Mouse (Mus musculus): Measurements from ENCODE around the gene Lsm10.
A peak's percentile ranks its signal among the peaks of the same experiment; 100 is the strongest.

Lsm10 gene

DNA sequence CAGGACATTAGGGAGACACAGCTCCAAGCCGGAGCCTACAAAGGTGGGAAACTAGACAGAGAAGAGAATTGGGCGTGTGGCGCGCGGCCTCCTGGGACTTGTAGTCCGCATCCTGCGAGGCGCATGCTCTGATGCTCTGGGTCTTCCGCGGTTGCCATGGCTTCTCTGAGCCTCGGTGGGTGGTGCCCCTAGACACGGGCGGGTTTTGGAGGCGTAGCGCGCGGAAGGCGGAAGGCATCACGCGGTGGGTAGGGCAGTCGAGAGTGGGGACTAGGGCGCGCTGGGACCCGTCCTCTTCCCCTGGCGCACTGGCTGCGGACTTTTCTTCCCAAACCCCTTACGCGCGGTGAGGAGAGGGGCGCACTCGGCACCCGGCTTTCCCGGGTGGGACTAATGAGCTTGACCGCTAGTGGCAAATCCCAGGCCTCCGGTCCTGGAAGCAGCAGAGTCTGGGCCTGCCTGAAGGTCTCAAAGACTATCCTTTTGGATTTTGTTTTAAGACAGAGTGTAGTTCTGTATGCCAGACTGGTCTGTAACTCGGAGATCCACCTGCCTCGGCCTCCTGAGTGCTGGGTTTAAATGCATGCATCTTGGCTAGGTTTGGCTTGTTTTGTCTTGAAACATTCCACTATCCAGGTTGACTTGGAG is at the start of gene Lsm10:
TSS of gene Lsm10 (plus strand) at position 160 of the 648 bp plus-strand sequence.
- DNase-seq (ENCODE audit: low spot score in 2 of 2) = peak; percentile 92 to 97

DNA sequence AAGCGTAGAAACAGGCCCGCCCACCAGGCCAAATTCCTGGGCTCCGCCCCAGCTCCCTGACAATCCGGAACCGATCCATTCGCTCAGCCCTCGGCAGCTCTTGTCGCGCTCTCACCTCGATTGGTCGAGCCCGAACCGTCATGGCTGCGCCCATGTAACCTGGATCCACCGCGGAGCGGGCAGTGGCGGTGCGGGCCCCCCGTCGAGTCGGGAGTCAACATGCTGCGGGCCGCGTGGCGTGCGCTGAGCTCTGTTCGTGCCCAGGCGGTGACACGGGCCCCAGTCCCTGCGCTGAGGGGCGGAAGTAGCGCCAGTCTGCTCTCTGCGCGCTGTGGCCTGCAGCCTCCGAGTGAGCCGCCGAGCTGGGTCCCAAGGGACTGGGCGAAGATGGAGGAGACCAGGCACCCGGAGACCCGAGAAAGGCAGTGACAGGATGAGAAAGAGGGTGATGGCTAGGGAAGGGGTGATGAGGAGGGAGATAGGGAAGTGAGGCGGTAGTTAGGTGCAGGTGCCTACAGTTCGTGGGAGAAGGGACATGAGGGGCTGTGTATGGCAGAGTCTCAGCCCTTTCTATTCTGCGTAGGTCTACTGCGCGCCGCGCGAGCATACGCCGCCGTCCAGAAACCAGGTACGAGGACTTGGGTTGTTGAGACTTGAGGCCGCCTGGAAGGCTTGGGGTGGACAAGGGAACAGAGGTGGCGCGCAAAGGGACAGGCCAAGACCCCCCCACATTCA is 49.4 kb upstream of the Lsm10 start, which contains the start of gene Mrps15:
TSS of gene Mrps15 (plus strand) at position 75 of the 735 bp plus-strand sequence.
- peak; percentile 72 to 88 for DNase-seq (ENCODE audit: low spot score in 2 of 2)

DNA sequence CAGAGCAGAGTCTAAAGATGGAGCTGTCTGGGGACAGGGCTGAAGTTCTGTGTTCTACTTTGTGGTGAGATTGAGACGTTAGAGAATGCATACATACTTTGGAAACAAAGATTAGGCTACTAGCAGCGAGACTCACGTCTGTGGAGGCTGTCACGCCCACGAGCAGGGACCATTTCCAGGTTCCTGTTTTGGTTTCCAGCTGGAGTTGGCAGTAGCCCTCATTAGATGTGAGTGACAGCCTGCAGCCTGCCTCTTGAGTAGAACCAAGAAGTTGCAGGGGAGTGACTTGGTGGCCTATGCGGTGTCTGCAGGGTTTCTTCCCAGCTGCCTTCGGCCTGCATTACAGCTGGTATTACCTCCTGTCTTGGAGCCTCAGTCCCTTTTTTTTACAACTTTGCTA is 44.8 kb upstream of the Lsm10 start:
- peak in 1 of 2 experiments; percentile 13 for DNase-seq (ENCODE audit: low spot score in 2 of 2)

DNA sequence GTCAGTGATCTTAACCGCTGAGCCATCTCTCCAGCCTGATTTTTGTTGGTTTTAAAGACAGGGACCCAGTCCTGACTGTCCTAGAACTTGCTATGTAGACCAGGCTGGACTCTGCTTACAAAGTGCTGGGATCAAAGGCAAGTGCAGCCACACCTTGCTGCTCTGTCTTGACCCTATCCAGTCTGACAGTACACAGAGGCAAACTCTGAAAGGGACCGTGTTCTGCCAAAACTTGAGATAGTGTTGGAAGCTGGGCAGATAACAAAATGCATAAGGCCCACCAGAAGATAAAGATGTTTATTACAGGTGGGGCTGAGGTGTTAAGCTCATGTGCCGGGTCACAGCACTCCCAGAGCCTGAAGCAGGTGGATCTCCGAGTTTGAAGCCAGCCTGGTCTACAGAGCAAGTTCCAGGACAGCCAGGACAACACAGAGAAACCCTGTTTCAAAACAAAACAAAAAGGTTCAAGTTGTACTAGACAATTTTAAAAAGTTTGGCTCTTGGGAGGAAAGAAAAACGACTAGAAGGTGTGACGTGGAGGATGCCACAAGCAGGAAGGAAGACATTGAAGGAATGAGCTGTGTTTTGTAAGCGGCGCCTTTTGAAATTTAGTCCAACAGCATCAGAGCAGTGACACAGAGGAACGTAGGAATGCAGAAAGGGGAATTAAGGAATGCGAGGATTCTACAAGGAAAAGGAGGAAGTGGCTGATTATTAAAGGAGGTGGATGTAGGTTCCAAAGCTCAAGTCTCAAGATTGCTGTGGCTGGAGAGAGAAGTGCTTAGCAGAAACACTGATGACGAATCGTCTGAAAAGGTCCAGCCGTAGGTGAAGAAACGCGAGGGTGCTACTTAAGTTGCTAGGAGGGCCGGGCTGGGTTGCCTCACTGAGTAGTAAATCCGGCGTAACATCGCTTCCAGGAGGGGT is 39.0 kb upstream of the Lsm10 start:
- DNase-seq (ENCODE audit: low spot score in 2 of 2) = no peak

DNA sequence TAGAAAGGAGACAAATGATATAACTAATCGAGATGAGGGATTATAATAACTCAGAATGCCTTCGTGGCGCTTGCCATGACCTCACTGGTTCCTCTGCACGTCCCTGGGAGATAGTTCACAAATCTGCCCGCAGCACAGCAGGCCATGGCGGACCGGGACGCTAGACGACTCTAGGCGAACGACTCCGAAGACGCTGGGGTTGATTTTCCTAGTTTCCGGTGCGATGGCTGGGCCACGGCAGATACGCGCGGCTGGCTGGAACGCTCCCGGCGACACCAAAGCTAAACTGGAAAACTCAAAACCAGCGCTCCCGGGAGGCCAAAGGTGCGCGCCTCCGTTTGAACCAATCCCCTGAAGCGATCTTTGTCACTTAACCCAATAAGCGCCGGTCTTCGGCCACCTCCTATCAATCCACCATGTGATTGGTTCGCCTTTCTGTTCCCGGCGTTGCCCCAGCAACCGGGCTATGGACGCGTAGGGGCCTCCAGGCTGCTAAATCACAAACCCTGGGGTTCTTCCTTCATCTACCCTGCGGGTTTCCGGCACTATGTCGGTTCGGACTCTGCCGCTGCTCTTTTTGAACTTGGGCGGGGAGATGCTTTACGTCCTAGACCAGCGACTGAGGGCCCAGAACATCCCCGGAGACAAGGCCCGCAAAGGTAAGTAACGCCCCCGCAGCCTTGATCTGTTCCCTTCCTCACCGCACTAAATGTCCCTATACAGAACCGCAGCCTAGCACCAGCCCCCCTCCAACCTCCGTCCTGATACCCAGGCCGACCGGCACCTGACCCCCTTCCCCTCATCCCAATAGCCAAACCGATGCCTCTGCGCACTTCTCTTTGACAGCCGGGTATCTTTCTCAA is 38.1 kb upstream of the Lsm10 start, which contains the start of gene Oscp1:
TSS of gene Oscp1 (plus strand) at position 432 of the 863 bp plus-strand sequence.
- peak; percentile 83 to 88 for DNase-seq (ENCODE audit: low spot score in 2 of 2)

DNA sequence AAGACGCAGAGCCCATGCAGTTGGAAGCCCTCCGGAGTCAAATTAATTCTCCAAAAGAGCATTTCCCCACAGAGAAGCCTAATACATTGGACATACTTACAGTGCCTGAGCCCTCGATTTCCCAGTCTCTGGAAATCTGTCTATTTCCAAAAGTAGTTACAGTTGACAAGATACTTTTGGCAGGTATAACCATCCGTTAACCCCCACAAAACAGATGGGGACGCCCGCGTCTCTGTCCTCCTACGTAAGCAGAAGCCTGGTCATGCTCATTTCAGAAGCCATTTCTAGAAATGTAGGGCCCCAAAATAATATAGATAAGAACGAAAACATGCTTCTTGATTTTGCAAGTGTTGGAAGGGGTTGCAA is 37.4 kb upstream of the Lsm10 start:
- DNase-seq (ENCODE audit: low spot score in 2 of 2) = no peak

DNA sequence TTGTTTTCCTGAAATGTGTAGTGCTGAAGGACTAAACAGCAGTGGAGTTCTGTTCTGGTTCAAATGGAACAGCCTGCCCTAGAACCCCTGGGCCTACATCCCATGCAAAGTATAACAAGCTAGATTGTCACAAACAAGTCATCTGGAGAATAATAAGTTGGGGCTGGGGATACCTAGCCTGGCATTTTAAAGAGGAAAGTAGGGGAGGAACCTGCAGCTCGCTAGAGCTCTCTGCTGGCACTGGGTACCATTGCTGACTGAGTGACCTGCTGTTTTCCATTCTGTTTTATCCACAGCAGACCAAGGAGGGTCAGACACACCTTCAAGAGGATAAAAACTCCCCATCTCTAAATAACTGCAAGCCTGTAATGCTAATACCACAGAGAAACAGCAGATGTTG is 33.6 kb upstream of the Lsm10 start:
- DNase-seq (ENCODE audit: low spot score in 2 of 2) = no peak

DNA sequence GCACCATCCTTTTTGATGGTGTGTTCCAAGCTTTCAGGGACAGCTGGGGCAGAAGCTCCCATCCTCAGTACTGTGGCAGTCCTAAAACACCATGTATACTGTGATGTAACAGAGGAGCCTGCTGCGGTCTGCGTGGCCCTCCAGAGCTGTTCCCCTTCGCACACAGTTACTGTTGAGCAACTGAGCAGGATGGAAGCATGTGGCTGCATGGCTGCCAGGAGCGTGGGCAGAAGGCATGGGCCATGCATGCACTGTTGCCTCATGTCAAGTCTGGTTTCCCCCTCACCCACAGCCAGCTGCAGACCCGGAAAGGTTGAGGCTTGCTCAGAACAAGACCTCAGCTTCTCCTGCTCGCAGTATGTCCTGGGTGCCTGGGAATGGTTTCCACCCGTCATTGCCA is 31.2 kb upstream of the Lsm10 start:
- peak in 1 of 2 experiments; percentile 54 for DNase-seq (ENCODE audit: low spot score in 2 of 2)

DNA sequence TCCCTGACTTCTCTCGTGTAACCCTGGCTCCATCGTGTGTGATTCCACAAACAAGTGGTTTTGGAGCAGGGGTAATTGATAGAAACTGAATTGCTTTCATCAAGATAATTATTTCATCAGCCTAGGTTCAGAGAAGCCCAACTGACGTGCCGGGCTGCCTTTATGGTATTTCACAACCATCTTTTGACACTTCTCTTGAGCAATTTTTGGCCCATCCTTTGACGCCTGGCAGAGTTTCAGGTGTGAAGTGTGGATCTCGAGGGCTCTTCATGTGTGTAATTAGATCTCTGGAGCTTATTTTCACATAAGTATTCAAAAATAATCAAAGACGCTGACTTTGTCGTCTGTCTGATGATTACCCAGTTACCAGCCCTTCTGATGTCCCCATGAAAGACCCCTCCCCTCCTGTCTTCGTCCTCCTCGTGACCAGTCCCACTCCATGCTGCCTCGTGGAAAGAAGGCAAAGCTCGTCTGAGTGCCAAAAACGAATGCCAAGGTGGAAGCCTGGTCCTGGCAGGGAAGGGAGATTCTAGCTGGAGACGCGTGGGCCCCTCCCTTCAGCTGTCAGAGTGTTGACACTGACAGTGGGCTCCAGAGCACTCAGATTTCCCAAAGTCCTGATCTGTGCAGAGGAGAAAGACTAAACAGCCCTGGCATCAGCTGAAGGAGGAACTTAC is 28.9 kb upstream of the Lsm10 start:
- peak in 1 of 2 experiments; percentile 70 for DNase-seq (ENCODE audit: low spot score in 2 of 2)

DNA sequence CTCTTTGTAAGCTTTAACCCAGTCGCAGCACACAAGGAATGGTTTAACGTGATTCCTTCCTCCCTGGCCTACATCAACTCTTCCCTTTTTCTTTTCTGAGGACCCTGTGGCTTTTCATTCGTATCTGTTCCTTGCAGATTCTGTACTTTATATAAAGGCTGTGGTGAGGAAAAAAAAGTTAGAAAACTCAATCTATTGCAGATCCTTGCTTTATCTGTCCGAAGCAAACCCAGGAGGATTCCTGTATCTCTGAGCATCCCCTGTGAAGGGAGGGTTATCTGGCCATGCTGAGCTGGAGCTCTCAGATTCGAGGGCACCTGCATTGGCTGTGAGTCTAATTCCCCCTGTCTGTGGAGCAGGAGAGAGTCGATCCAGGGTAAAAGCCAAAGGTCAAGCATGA is 27.6 kb upstream of the Lsm10 start:
- no peak for DNase-seq (ENCODE audit: low spot score in 2 of 2)

DNA sequence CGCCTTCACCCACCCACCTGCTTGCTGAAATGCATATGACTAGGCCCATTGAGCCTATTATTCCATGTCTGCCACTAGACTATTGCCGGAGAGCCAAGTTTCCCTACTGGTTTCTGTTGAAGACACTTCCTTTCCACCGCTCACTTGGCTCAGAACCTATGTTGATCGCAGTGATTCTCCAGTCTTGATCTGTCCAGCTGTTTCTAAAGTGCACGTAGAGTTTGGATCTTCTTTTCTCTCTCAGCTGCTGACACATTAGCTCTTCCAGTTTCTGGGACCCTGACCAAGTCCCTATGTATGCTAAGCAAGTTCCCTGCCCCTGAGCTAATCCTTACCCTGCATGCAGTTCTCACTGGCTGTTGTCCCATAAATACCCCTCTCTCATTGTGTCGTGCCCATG is 18.6 kb upstream of the Lsm10 start:
- no peak for DNase-seq (ENCODE audit: low spot score in 2 of 2)

DNA sequence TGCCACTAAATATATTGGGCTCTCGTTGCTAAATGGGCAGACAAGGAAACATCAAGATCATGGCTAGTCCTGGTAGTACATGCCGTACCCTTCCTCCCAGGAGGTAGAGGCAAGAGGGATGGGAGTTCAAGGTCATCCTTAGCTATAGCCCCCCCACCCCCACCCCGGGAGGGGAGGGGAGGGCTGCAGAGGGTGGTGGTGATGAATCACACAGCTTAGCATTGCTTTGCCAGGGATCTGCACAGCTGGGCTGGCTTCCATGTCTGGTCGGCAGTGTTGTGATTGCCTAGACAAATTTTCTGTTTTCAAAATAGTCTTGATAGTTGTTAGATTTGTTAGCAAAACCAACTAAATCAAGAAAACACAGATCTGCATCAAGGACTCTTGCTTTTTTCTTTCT is 17.2 kb upstream of the Lsm10 start:
- DNase-seq (ENCODE audit: low spot score in 2 of 2) = no peak

DNA sequence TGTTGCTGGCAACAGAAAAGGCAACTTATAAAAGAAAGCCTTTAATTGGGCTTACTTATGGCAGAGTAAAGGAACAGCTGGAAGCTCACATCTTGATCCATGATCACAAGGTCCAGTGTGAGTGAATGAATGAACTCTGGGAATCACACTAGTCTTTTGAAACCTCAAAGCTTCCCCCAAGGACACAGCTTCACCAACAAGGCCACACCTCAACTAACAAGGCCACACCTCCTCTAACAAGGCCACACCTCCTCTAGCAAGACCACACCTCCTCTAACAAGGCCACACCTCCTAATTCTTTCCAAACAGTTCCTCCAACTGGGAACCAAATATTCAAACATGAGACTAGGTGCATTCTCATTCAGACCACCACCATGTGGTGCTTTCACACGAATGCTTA is 14.8 kb upstream of the Lsm10 start:
- DNase-seq (ENCODE audit: low spot score in 2 of 2) = no peak

DNA sequence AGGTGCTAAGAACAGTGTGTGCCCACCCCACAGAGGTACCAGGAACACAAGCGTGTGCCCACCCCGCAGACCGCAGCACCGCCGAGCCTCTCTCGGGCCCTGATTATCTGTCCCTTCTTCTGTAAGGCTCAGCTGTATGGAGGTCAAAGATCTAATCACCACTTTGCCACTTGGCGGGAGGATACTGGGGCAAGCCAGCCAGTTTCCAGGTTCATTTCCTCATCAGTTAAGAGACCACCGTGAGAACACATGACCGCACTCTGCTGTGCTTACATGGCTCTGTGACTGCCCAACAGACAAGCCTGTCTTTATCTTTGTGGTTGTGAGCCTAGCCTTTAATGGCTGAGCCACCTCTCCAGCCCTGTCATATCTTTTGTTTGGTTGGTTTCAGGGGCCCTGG is 13.4 kb upstream of the Lsm10 start:
- DNase-seq (ENCODE audit: low spot score in 2 of 2) = no peak

DNA sequence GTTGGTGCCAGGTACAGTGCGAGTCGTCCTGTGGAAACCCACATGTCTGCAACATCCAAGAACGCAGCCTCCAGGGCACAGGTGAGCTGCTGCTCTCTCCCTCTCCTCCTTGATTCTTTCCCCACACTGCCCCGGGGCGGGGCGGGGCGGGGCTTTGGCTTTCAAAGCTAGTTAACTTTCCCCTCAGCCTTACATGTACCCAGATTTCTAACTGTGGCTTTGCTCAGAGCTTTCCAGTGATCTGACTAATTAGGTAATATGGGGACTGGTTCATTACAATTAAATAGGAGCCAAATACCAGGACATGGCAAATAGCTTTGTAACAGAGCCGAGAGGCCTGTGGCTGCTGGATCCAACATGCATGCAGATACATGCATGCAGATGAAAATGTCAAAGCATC is 12.0 kb upstream of the Lsm10 start:
- no peak for DNase-seq (ENCODE audit: low spot score in 2 of 2)

DNA sequence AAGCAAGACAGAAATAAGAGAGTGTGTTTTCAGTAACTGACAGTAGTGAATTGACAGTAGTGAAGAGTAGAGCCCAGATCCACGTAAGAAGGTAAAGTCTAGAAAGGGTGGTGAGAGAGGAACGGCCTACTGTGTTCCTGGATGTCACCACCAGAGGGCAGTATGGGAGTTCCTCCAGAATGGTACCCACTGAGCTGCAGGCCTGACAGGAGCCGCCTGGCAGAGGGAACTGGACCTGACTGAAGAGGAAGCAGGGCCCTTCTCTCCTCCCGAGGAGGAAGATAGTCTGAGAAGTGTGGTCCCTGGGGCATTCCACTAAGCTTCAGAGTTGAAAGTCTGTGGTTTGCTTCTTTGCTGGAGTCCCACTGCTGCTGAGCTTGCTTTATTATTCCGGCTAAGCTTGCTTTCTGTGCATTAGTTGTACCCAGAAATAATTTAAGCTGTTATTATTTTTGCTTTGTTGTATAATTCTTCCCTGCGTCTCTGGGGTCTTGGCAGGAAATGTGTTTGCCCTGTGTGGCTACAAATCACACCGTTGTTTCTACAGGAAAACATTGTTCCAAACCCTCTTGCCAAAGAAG is 10.3 kb upstream of the Lsm10 start:
- peak; percentile 71 to 80 for DNase-seq (ENCODE audit: low spot score in 2 of 2)

DNA sequence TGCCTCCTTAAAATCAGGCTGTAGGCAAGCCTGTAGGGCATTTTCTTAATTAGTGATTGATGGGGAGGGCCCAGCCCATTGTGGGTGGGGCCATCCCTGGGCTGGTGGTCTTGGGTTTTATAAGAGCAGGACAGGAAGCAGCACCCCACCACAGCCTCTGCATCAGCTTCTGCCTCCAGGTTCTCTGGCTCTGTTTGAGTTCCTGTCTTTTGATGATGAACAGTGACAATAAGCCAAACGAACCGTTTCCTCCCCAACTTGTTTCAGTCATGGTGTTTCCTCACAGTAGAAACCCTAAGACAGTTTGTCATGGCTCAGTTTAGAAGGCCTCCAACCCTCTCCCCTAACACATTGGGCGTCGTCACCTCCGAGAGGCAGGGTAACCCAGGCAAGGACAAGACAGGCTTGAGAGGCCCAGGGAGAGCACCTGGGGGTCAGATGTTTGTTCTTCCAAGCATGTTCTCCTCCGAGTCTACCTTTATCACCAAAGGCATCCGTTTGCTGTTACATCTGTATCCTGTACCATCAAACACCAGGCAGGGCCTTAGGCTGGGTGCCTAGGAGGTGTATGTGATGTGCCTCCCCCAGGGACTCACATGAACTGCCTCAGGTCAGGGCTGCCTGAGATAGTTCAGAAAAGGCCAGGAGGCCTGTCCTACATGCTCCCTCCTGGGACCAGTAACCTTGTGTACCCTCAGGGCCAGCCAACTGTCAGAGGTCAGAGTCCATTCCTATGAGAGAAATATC is 6.1 kb upstream of the Lsm10 start:
- DNase-seq (ENCODE audit: low spot score in 2 of 2) = no peak

DNA sequence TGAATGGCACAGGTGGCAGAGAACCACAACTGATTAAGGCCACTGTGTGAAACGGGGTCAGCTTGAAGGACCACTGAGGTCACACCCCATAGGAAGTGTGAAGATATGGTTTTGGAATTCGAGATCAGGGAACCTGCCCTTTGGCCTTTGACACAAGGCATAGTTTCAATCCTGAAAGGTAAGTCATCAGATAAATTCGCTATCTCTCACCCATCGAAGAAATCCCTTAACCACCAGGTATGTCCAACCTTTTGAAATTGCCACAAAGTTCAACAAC is 5.6 kb upstream of the Lsm10 start:
- no peak for DNase-seq (ENCODE audit: low spot score in 2 of 2)

DNA sequence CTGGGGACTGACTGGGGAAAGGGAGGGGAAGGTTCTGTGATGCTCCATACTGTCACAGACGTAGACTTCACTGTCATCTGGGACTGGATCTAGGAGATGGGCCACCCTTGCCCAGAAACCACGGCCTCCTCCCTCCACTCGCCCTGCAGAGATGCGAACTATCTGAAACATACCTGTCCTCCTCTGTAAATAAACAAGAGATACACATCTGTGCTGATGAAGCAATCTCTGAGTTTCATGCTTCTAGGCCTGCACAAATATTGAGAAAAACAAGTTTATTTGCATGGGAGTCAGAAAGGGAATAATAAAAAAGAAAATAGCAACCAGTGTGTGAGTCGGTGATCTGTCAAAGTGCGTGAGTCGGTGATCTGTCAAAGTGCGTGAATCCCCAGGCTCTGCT is 4.5 kb upstream of the Lsm10 start:
- no peak for DNase-seq (ENCODE audit: low spot score in 2 of 2)

All from urinary bladder, postnatal 36 days (tissue).